Mouse (Mus musculus): ENCODE measurements around the gene Rab3a. TPM values are rescaled to one million over a fixed set of nuclear protein-coding genes. Genes with fewer than 3 reads are reported as not detected.

Rab3a gene
- total RNA-seq, 4 experiments from 2014 or later: 732 to 771 (median 756) TPM

DNA sequence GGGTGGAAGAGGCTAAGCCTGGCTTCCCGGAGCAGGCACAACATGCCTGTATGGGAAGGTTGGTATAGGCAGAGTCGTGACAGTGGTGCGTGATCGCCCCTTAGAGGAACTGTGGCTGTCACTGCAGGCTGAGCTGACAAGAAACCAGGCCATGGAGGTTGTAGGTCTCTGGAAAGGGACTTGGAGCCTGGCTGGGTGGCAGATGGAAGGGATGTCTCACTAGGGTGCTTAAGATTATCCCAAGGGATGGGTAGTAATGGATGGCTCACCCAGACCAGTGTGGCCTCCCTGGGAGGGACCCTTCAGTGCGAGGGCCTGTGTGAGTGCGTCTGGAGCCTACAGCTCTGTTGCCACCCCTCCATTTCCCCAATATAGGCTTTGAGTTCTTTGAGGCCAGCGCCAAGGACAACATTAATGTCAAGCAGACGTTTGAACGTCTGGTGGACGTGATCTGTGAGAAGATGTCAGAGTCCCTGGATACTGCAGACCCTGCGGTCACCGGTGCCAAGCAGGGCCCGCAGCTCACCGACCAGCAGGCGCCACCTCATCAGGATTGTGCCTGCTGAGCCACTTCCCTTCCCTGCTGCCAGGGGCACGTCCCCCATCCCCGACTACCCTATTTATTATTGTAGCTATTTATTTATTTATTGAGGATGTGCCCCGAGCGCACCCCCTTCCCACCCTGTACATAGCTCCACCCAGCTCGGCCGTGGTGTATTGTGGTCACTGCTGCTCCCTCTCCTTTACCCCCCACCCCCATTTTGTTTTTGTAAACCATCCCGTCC is 3.2 kb downstream of the Rab3a start:
- DNase-seq (ENCODE audit: low spot score in 2 of 2): peak in 1 of 2 experiments; percentile 43

DNA sequence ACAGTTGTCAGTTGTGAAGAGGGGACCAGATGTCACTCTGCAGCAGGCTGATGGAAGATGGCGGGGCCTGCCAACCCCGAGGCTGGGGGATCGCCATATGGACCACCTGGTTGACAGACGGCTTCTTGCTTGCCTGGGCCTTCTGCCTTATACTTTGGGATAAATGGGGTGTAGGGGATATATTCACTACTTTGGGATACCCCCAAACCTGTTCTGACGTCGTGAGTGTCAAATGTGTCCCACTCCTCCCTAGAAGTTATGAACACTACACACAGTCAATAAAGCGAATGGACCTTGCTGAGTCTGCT is 3.8 kb downstream of the Rab3a start:
- peak in 1 of 2 experiments; percentile 42 for DNase-seq (ENCODE audit: low spot score in 2 of 2)

DNA sequence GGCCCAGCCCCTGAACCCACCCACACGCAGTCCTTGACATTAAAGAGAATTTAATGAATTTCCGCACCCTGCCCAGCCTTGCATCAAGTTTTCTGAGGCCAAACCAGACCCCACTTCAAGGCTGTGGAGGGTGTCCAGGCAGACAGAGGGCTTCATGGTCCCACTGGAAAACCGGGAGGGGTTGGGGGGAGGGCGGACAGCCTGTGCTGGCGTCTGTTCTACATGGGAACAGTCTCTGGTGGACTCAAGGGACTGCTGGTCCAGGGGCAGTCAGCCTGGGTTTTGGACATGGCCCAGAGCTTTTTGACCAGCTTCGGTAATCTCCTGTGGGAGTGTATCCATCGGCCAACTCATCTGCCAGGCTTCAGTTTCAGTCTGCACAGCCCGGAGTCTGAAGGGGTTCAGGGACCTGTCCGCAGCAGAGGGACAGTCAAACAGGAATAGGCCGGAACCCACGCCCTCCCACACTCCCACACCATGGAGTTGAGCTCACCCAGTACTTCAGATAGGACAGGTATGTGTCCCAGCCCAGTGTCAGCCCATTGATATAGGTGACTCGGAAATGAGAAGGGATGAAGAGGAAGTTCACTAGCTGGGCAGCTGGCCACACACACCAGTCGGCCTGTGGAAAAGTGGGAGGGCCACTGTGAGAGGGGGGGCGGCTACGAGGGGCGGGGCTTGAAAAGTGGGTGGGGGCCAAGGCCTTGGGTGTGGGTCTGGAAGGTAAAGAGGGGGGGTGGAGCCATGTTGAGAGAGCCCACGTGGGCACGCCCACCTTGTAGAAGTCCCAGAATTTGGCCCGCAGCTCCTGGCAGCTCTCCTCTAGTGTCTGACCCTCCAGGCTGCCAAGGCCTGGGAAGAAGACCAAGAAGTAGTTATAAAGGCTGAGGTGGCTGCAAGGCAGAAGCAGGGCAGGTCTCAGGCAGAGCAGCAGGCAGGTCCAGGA is 4.4 kb downstream of the Rab3a start:
- DNase-seq (ENCODE audit: low spot score in 2 of 2): peak; percentile 36 to 59

DNA sequence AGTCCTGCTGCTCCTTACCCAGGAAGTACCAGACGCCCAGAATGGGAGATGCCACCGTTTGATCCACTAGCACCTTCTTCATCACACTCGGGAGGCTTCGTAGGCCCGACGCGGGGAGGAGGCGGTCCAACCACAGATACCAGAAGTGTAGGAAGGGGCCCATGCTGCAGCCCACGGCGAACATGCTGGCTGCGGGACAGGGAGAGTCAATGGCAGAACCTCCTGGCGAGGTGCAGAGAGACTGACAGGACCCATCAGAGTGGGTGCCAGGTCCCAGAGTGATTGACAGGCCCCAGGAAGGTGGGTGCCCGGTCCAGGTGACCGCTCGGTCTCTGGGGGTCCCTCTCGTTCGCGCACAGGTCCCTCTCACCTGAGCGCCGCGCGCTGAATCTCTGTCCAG is 5.9 kb downstream of the Rab3a start:
- DNase-seq (ENCODE audit: low spot score in 2 of 2): no peak

DNA sequence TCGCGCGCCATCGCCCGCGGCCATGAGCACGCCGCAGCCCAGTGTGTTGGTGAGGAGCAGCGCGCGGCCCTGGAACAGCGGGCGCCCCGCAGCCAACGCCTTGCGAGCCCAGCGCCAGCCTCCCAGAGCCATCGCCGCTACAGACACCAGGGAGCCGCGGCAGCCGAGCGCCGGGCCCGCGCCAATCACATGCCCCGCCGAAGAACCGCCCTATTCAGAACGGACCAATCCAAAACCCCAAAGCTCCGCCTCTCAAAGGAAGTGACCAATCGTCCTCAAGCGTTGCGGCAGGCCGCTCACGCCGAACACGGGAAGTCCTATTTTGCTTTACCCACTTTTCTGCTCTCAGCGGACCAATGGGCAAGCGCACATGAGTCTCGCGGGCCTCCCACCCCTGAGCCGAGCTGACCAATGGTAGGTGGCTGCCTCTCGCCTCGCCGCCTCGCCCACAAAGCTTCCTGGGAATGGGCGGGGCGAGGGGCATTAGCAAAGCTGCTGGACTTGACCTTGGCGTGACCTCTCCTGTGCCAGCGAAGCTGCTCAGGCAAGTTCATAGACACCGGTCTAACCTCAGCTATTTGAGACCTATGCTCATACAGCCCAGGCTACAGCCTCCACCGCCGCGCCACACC is 6.4 kb downstream of the Rab3a start, which contains the start of gene Mpv17l2:
TSS of gene Mpv17l2 (minus strand) at position 172 of the 632 bp plus-strand sequence.
- DNase-seq (ENCODE audit: low spot score in 2 of 2): peak; percentile 97 to 98

DNA sequence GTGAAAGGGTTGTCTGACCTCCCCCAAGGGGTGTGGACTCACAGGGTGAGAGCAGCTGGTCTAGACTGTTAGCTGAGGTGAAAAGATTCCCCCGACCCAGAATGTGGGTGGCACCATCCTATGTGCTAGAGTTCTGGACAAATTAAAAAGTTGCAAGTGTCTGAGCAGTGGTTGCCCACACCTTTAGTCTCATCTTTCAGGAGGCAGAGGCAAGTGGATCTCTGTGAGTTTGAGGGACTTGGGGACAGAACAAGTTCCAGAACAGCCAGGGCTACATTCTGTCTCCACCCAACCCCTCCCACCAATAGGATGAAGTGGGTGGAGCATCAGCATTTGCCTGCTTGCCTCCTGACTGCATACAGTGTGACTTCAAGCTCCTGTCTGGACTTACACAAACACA is 7.6 kb downstream of the Rab3a start:
- DNase-seq (ENCODE audit: low spot score in 2 of 2): no peak

DNA sequence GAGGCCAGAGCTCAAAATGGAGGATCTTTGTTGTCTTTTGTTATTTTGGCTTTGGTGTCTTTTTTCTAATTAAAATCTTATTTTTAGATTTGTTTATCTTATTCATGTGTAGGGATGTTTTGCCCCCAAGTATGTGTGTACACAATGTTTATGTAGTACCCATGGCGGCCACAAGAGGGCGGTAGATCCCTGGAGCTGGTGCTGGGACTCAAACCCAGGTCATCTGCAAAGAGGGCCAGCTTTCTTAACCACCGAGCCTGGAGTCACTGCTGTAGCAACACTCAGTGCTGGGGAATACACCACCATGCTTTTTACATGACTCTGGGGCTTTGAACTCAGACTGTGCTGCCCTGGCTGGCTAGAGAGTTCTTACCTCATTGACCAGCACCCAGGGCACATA is 8.9 kb downstream of the Rab3a start:
- DNase-seq (ENCODE audit: low spot score in 2 of 2): no peak

DNA sequence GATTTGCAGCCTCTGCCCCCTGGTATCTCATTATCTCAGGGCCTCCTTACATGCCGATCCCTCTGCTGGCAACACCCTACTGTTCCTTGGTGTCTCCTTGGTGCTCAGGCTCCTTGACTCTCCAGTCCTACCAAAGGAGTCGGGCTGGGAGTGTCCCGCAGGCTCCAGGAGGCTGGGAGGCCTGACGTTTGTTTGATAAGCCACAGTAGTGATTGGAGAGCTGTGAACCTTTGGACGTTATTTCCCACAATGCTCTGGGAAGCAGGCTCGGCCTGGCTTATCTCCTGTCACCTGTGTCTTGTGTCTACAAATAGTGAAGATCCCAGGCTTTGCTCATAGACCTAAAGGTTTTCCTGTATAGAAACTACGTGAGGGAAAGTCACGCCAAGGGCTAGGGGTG is 9.5 kb downstream of the Rab3a start:
- DNase-seq (ENCODE audit: low spot score in 2 of 2): no peak

DNA sequence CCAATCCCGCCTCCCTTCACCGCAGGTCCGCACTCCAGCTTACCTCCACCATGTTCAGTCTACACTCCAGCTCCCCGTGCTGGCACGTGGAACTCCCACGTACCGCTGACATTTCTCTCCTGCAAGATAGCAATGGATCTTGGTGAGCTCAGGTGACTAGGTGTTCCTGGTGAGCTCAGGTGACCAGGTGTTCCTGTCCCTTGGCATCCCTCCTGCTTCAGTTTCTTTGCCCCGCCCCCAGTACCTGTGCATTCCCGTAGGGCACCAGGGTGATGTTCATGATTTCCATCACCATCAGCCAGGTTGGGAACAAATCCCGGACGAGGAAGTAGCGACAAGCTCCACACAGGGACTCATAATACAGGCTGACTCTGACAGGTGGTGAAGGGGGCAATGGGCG is 10.2 kb downstream of the Rab3a start:
- no peak for DNase-seq (ENCODE audit: low spot score in 2 of 2)

DNA sequence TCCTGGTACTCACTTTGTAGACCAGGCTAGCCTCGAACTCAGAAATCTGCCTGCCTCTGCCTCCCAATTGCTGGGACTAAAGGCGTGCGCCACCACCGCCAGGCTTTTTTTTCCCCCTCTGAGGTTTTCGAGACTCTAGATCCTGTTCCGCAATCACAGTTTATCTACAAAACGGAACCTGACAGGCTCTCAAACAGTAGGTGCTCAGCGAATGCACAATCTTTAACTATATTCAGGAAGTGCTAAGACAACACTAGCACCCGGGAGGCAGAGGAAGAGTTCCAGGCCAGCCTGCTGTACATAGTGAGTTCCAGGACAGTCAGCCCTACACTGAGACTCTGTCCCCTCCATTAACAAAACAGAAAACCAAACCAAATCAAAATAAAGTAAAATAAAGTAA is 10.8 kb downstream of the Rab3a start:
- DNase-seq (ENCODE audit: low spot score in 2 of 2): no peak

DNA sequence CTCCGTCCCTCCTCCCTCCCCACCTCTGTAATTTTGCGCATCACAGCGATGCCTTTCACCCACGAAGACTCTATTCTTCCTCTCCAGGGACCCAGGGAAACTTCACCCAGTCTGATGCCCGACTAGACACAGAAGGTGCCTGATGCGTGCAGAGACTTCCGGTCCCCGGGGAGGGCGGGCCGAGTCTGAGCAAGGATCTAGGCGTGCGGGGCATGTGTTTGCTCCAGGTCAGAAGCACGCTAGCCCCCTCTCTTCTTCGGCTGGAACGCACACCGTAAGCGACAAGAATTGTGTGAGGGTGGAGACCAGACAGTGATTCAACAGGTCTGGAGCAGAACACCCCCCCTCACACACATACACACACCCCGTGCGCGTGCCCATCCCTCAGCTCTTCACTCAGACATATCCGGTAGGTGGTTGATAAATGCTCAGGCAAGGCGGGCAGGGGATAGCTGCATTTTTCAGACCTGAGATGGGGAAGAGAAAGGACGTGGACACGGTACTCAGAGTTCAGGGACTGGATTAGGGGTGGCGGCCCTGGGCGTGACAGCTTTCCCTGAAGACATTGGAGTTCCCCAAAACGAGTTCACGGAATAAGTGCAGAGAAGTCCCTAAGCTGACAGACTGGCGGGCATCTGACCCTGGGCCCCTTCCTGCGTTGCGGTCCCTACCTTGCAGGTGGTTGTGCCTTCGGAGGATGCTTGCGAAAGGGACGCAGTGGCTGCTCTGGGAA is 11.5 kb downstream of the Rab3a start:
- no peak for DNase-seq (ENCODE audit: low spot score in 2 of 2)

DNA sequence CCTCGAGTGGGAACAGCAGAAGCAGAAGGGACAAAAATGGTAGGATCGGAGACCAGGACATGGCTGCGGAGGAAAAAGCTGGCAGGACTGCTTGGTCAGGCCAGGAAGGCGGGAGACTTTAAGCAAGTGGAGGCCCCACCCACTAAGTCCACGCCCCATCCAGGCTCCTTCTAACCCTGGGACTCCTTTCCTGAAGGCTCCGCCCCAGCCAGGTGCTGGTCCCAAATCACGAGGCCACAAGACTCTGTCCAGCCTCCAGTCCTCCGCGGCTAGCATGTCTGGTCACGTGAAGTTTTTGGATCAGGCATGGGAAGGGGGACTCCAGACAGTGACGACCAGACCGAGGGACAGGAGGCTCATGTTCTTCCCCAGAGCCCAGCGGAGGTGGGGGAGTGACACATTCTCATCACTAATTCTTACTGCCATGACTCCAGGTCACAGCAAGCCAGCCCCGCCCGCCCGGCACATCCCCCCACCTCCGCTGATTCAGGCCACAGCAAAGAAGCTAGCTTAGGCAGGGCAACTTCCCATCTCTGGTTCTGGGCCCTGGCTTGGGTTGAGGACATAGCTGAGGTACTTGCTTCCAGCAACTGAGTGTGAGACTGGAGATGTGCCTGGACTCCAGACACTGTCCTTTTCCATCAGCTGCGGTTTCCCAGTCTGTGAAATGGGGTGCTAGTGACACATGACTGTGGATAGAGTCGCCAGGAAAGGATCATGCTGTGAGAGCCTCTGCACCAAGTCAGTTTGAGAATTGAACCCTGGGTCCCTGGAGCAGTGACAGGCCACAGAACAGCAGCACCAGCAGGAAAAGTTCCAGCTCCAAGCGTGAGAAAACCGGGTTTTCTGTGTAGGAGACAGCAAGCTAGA is 12.3 kb downstream of the Rab3a start:
- DNase-seq (ENCODE audit: low spot score in 2 of 2): no peak

DNA sequence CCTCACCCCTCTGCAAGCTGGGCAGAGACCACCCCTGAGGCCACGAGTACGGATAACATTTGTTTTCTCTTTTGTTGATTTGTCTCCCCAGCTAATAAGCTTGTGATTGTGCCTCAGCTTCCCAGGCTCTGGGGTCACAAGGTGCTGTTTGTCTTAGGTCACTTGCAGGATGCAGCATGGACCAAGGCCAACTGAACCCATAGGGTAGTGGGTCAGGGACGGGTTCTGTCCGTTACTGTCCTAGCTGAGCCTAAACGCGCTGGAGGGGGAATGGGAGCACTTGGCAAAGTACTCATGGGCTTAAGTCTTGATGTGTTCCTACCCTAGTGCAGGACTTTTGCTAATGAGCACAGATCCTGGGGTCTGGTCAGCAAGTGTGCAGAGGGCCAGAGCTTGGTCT is 13.0 kb downstream of the Rab3a start:
- DNase-seq (ENCODE audit: low spot score in 2 of 2): no peak

DNA sequence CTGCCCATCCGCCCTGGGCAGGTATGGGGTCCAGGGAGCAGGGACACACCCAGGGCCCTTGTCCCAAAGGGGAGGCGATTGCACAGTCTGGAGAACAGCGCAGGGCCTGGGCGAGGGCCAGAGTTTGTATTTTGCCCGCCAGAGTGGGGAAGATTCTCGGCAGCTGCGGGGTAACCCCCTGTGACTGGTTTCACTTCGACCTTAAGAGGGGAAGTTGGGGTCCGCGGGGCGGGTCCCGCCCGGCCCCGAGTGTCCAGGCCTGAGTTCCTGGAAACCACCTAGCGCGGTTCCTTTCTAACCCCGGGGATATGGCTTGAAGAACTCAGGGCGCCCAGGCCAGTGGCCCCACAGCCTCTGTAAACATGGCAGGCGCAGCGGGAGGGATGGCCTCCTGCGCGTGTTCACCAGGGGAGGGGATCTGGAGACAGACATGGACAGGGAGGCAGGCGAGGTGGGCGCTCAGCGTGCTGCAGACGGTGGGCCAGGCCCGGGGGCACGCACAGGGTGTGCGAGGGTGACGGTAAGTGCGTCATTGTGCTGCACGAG is 13.8 kb downstream of the Rab3a start:
- DNase-seq (ENCODE audit: low spot score in 2 of 2): no peak

DNA sequence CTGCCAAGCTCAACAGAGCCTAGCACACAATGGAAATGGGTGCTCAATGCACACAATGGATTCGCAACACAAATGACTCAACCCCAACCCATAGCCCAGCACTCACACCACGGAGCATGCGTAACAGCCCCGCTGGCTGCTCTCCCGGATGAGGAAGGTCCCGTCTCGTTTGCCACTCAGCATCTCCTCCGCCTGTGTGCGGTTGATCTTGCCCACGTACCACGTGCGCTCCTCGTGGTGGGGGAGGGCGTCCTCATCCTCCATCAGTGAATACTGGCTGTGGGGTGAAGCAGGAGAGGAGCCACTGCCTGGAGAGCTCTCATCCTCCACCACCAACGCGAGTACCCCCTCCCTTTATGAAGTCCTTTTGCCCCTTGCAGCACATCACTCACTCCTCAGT is 14.5 kb downstream of the Rab3a start:
- no peak for DNase-seq (ENCODE audit: low spot score in 2 of 2)

DNA sequence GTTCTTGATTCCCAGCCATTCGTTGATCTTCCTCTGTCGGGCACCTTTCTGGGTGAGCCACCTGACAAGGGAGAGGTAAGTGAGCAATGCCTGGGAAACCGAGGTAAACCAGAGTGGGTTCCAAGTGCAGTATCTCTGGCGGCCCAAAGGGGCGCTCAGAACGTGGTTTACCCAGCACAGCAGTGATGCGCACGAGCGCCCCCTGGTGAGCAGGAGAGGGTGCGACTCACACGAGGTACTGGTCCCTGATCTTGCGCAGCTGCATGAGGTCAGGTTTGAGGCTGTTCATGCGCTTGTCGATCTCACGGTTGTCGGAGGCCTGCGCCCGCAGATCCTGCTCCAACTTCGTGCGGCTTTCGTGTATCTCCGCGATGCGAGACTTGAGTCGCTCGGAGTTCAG is 14.9 kb downstream of the Rab3a start:
- DNase-seq (ENCODE audit: low spot score in 2 of 2): peak; percentile 90 to 95

DNA sequence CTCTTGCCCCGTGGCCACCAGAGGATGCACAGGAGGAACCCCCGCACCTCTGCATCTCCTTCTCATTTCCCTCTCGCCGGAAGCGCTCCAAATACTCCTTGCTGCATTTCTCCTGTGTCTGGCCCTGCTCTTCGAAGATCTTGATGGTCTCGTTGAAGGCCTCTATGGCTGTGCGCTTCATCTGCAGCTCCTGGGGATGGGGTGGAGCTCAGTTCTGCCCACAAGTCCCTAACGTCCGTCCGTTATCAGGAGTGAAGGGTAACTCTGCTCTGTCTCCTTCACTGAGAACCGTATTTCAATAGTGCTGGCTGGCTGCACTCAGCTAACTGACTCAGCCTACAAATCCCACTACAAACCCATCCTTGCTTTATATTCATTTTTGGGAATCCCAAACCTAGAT is 15.4 kb downstream of the Rab3a start:
- no peak for DNase-seq (ENCODE audit: low spot score in 2 of 2)

DNA sequence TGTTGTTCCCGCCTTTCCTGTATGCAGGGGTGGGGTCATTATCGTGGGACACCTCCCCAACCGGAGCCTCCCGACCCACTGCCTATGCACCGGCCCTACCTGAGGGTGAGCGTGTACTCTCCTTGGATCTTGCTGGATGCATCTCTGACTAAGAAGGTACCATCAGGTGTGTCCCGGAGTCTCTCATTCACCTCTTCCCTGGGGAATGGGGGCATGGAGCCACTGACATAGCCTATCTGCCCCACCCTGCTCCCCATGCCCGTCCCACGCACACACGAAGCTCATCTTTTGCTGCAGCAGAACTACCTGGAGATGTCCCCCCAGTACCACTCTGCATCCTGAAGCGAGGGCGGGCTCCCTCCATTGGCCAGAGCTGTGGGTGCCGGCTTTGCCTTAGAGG is 16.3 kb downstream of the Rab3a start:
- DNase-seq (ENCODE audit: low spot score in 2 of 2): no peak

DNA sequence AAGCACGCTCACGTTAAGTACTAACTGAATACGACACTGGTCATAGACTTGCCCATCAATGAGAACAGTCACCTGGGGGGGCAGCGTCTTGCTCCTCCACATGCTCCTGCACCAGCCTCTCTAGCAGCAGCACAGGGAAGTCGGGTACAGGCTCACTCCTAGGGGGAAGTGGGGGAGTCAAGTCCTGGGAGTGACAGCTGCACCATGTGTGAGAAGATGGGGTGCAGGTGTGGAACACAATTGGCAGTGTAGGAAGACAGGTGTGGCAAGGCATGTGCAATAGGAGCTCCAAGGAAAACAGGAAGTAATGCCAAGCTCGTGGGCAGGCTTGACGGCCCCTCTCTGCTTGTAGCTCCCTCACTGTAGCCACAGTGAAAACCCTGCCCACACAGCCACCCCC is 16.7 kb downstream of the Rab3a start:
- no peak for DNase-seq (ENCODE audit: low spot score in 2 of 2)

DNA sequence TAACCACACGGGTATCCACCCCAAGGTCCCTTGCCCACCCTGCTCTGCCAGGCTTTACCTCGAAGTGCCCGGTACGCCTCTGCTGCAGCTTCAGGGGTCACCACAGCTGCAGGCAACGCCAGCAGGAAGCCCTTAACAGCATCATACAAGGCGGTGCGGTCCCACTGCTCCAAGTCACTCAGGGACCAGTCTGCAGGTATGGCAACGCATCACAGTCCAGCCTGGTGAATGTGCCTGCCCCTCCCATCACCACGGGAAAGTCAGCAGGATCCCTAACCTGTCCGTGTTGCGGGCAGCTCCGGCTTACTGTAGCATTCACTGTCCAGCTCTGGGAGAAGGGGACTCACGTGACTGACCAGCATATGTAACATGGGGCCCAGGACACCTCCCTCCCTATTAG is 17.6 kb downstream of the Rab3a start:
- DNase-seq (ENCODE audit: low spot score in 2 of 2): no peak

Data from layer of hippocampus, adult 8-10 months (tissue).